ENCODE assay signal across 19 mouse cellular contexts in genomic region chr3:10092914-10093313, GRCm38 (mm10). TPM values are rescaled to one million over a fixed set of nuclear protein-coding genes. Genes with fewer than 3 reads are reported as not detected.
A peak's percentile ranks its signal among the peaks of the same experiment; 100 is the strongest.
DNase-seq lines count a peak whose midpoint lies in the region; ATAC-seq and TF ChIP-seq lines count a peak whose summit lies in the region.
"Had no signal": no experiment of that assay in that cellular context is flagged by ENCODE, and none has a peak within 500 bp of the region (broad histone marks: within the 10 kb centered on the region; RNA-seq: fewer than 3 reads in every experiment).

No protein-coding gene starts in this region.

- H3K4me2 ChIP-seq in heart, embryonic 14.5 days (ENCODE audit: low read length) = no peak overlapping the region
- H3K4me2 ChIP-seq in kidney, embryonic 16.5 days (replicated peaks; ENCODE audit: low read depth, low read length) = no peak overlapping the region
- peak overlapping the region; percentile 8; the same call in 1 of the 2 replicates for H3K4me2 ChIP-seq in embryonic facial prominence, embryonic 14.5 days (ENCODE audit: low read depth, low read length)
- peak overlapping the region; percentile 3; the same call in 1 of the 2 replicates for H3K4me2 ChIP-seq in intestine, postnatal 0 days (replicated peaks; ENCODE audit: low read depth)
- H3K4me2 ChIP-seq: embryonic facial prominence, embryonic 15.5 days; liver, embryonic 11.5 days had no signal

- 67% methylated on average over 6 of the region's 6 CpGs for WGBS in heart, embryonic 14.5 days
- 67% methylated on average over 6 of the region's 6 CpGs for whole genome bisulfite sequencing in kidney, embryonic 16.5 days
- 58% methylated on average over 6 of the region's 6 CpGs for WGBS in embryonic facial prominence, embryonic 14.5 days
- 17% methylated on average over 6 of the region's 6 CpGs for WGBS in intestine, postnatal 0 days

- no peak overlapping the region for H3K4me3 ChIP-seq in heart, embryonic 14.5 days (ENCODE audit: control insufficient read depth in 1 of 2, insufficient read depth in 1 of 2, low read depth in 1 of 2, low read length in 2 of 2)
- H3K4me3 ChIP-seq in kidney, embryonic 16.5 days (ENCODE audit: low read length) = no peak overlapping the region
- H3K4me3 ChIP-seq in embryonic facial prominence, embryonic 14.5 days (ENCODE audit: low read depth, low read length) = no peak overlapping the region
- H3K4me3 ChIP-seq in intestine, postnatal 0 days (ENCODE audit: low read depth, low read length) = no peak overlapping the region
- H3K4me3 ChIP-seq: embryonic facial prominence, embryonic 15.5 days; forebrain, embryonic 10.5 days; layer of hippocampus, adult 2 months; limb, embryonic 10.5 days had no signal

- peaks cover 0 to 3% of the 10 kb centered on the region in 2 experiments; a peak in 1 of 4 replicates for H3K4me1 ChIP-seq in heart, embryonic 14.5 days (ENCODE audit: control insufficient read depth in 2 of 2, insufficient read depth in 2 of 2, low read length in 2 of 2)
- H3K4me1 ChIP-seq in kidney, embryonic 16.5 days (ENCODE audit: insufficient read depth, low read length) = peaks cover 6% of the 10 kb centered on the region; the same call in 1 of the 2 replicates
- no peaks in the 10 kb centered on the region for H3K4me1 ChIP-seq in embryonic facial prominence, embryonic 14.5 days (ENCODE audit: control insufficient read depth, insufficient read depth, low read length)
- no peaks in the 10 kb centered on the region; the same call in 1 of the 2 replicates for H3K4me1 ChIP-seq in intestine, postnatal 0 days (replicated peaks; ENCODE audit: control insufficient read depth, insufficient read depth, low read length)
- H3K4me1 ChIP-seq: forebrain, embryonic 10.5 days had no signal

- TF ChIP-seq CTCF in intestine, postnatal 0 days (IDR thresholded peaks at IDR 0.05; ENCODE audit: low read depth) = no peak

- ATAC-seq in heart, embryonic 14.5 days (ENCODE audit: insufficient number of reproducible peaks, insufficient read depth, low FRiP score, low read depth) = no peak
- peak; percentile 16; the same call in 1 of the 2 replicates for ATAC-seq in kidney, embryonic 16.5 days (ENCODE audit: low FRiP score, low TSS enrichment)
- no peak for ATAC-seq in embryonic facial prominence, embryonic 14.5 days (ENCODE audit: low read depth)
- no peak for ATAC-seq in intestine, postnatal 0 days
- ATAC-seq: inflammation-experienced regulatory T-cells, adult 6 months; midbrain, embryonic 16.5 days had no signal

- H3K9me3 ChIP-seq in heart, embryonic 14.5 days (ENCODE audit: control insufficient read depth, low read length) = no peaks in the 10 kb centered on the region
- H3K9me3 ChIP-seq in kidney, embryonic 16.5 days (ENCODE audit: low read length) = no peaks in the 10 kb centered on the region
- no peaks in the 10 kb centered on the region for H3K9me3 ChIP-seq in embryonic facial prominence, embryonic 14.5 days (ENCODE audit: control insufficient read depth, low read length)
- H3K9me3 ChIP-seq in intestine, postnatal 0 days (ENCODE audit: control insufficient read depth) = no peaks in the 10 kb centered on the region
- H3K9me3 ChIP-seq: embryonic facial prominence, embryonic 15.5 days; forebrain, embryonic 10.5 days; limb, embryonic 10.5 days had no signal

- H3K36me3 ChIP-seq in heart, embryonic 14.5 days (ENCODE audit: control insufficient read depth, insufficient read depth, low read length) = no peaks in the 10 kb centered on the region
- H3K36me3 ChIP-seq in kidney, embryonic 16.5 days (ENCODE audit: insufficient read depth, low read length) = no peaks in the 10 kb centered on the region
- no peaks in the 10 kb centered on the region for H3K36me3 ChIP-seq in embryonic facial prominence, embryonic 14.5 days (ENCODE audit: control insufficient read depth, insufficient read depth, low read length)
- no peaks in the 10 kb centered on the region for H3K36me3 ChIP-seq in intestine, postnatal 0 days (ENCODE audit: control insufficient read depth, insufficient read depth)
- H3K36me3 ChIP-seq: embryonic facial prominence, embryonic 15.5 days; forebrain, embryonic 10.5 days; limb, embryonic 10.5 days had no signal

- H3K9ac ChIP-seq in heart, embryonic 14.5 days (ENCODE audit: low read length) = no peak overlapping the region
- H3K9ac ChIP-seq in kidney, embryonic 16.5 days (replicated peaks; ENCODE audit: low read length) = no peak overlapping the region
- H3K9ac ChIP-seq in embryonic facial prominence, embryonic 14.5 days (ENCODE audit: low read depth, low read length) = no peak overlapping the region
- no peak overlapping the region for H3K9ac ChIP-seq in intestine, postnatal 0 days (ENCODE audit: low read depth, low read length)
- H3K9ac ChIP-seq: embryonic facial prominence, embryonic 15.5 days had no signal

- DNase-seq in heart, adult 9 months (ENCODE audit: low spot score in 2 of 2) = no peak
- DNase-seq in kidney, postnatal 10 days = no peak
- no peak for DNase-seq in embryonic facial prominence, embryonic 14.5 days (ENCODE audit: low spot score)
- DNase-seq in yolk sac, embryonic 10.5 days (ENCODE audit: low spot score) = no peak
- DNase-seq: cerebellum, adult 8-10 months; gastrocnemius, postnatal 14 days; lung, adult 2 months; right cerebral cortex, adult 18-20 months; thymus, postnatal 14 days had no signal

- H3K27me3 ChIP-seq in heart, embryonic 14.5 days (ENCODE audit: control insufficient read depth, insufficient read depth, low read length) = no peaks in the 10 kb centered on the region
- H3K27me3 ChIP-seq in kidney, embryonic 16.5 days (ENCODE audit: insufficient read depth, low read length) = no peaks in the 10 kb centered on the region
- H3K27me3 ChIP-seq in embryonic facial prominence, embryonic 14.5 days (replicated peaks; ENCODE audit: control insufficient read depth, insufficient read depth, low read length) = no peaks in the 10 kb centered on the region
- H3K27me3 ChIP-seq in intestine, postnatal 0 days (replicated peaks; ENCODE audit: control insufficient read depth, insufficient read depth, low read length) = no peaks in the 10 kb centered on the region
- H3K27me3 ChIP-seq: embryonic facial prominence, embryonic 15.5 days had no signal

- peak overlapping the region; percentile 60 to 75 for H3K27ac ChIP-seq in heart, embryonic 14.5 days (replicated peaks in 1 of 2; ENCODE audit: control insufficient read depth in 1 of 2, insufficient read depth in 1 of 2, low read depth in 2 of 2, low read length in 2 of 2)
- H3K27ac ChIP-seq in kidney, embryonic 16.5 days (ENCODE audit: low read length) = peak overlapping the region; percentile 63; the same call in 1 of the 2 replicates
- H3K27ac ChIP-seq in embryonic facial prominence, embryonic 14.5 days (replicated peaks; ENCODE audit: low read depth, low read length) = no peak overlapping the region
- H3K27ac ChIP-seq in intestine, postnatal 0 days (ENCODE audit: low read depth, low read length) = no peak overlapping the region
- H3K27ac ChIP-seq: embryonic facial prominence, embryonic 15.5 days; forebrain, embryonic 10.5 days; layer of hippocampus, adult 2 months; limb, embryonic 10.5 days had no signal

RNA-seq across cellular contexts. Expression of gene Gm9833, which starts 5.0 kb away (rescaled TPM):
- polyA plus RNA-seq in heart, embryonic 14.5 days (2014; fragmentation: Nextera tagmentation; extraction: Ambion mirVana) = 2.2 and 3.1 TPM in 2 replicates
- 4.3 and 5.5 TPM in 2 replicates for polyA plus RNA-seq in kidney, embryonic 16.5 days (2015; fragmentation: Nextera tagmentation; extraction: Ambion mirVana)
- 3.7 and 3.8 TPM in 2 replicates for polyA plus RNA-seq in embryonic facial prominence, embryonic 14.5 days (2014; fragmentation: Nextera tagmentation; extraction: Ambion mirVana)
- polyA plus RNA-seq in intestine, postnatal 0 days (2015; fragmentation: Nextera tagmentation; extraction: Ambion mirVana) = 0.72 and 0.85 TPM in 2 replicates

Comparison
In these comparisons a context has a peak if more than half of its experiments do, and no peak if none do; other contexts are left out.
1. H3K27ac ChIP-seq: peak in heart, embryonic 14.5 days (2 of 2) and kidney, embryonic 16.5 days (single experiment); none in embryonic facial prominence, embryonic 14.5 days (single experiment) and intestine, postnatal 0 days (single experiment).
2. H3K4me2 ChIP-seq: peak in embryonic facial prominence, embryonic 14.5 days (single experiment) and intestine, postnatal 0 days (single experiment); none in heart, embryonic 14.5 days (single experiment) and kidney, embryonic 16.5 days (single experiment).